Mouse (Mus musculus) megakaryocyte, adult 5-6 weeks (primary cell): Measurements from ENCODE around the gene Cyb561a3. TPM values are rescaled to one million over a fixed set of nuclear protein-coding genes. Genes with fewer than 3 reads are reported as not detected.

ENCODE experiments used
- total RNA-seq, 2 experiments: library from RNA; stranded (forward) in 1 of 2; stranded (reverse) in 1 of 2; fragments of 153-499, 151-499 nt in 1 of 2; fragments of 221-1000, 200-1000 nt in 1 of 2; gene quantifications; 2 replicates each; pipeline versions ENCODE4 v1.2.3 to v1.2.4; 2015 to 2017

Gene Cyb561a3
- total RNA-seq, 2 experiments from 2014 or later = 37.2 to 38.3 TPM

Other genes starting within 250 kb of the Cyb561a3 start
- not detected in 2 replicates for gene Syt7, start 188.1 kb upstream of the Cyb561a3 start, total RNA-seq (2015)
- gene Syt7, start 188.1 kb upstream of the Cyb561a3 start, total RNA-seq (2017) = not detected in 2 replicates
- not detected in 2 replicates for gene Lrrc10b, start 119.7 kb upstream of the Cyb561a3 start, total RNA-seq (2015)
- gene Lrrc10b, start 119.7 kb upstream of the Cyb561a3 start, total RNA-seq (2017) = not detected in 2 replicates
- gene Ppp1r32, start 94.2 kb upstream of the Cyb561a3 start, total RNA-seq (2015) = 0.29 TPM in 1 of 2 replicates, not detected in the other
- 0.37 TPM in 1 of 2 replicates, not detected in the other for gene Ppp1r32, start 94.2 kb upstream of the Cyb561a3 start, total RNA-seq (2017)
- gene Cpsf7, start 51.9 kb upstream of the Cyb561a3 start, total RNA-seq (2015) = 56.3 and 57.1 TPM in 2 replicates
- 35.9 and 42.2 TPM in 2 replicates for gene Cpsf7, start 51.9 kb upstream of the Cyb561a3 start, total RNA-seq (2017)
- gene Sdhaf2, start 51.0 kb upstream of the Cyb561a3 start, total RNA-seq (2015) = 46.9 and 51.5 TPM in 2 replicates
- 54.6 and 55.9 TPM in 2 replicates for gene Sdhaf2, start 51.0 kb upstream of the Cyb561a3 start, total RNA-seq (2017)
- 19.1 and 27.3 TPM in 2 replicates for gene Tmem216, start 20.9 kb upstream of the Cyb561a3 start, total RNA-seq (2015)
- gene Tmem216, start 20.9 kb upstream of the Cyb561a3 start, total RNA-seq (2017) = 16.5 and 18.7 TPM in 2 replicates
- gene Tmem138, start 190 bp downstream of the Cyb561a3 start, total RNA-seq (2015) = 14.1 and 16.7 TPM in 2 replicates
- gene Tmem138, start 190 bp downstream of the Cyb561a3 start, total RNA-seq (2017) = 2.1 and 4.0 TPM in 2 replicates
- gene Ddb1, start 28.2 kb downstream of the Cyb561a3 start, total RNA-seq (2015) = 45.1 and 49.1 TPM in 2 replicates
- 156 and 175 TPM in 2 replicates for gene Ddb1, start 28.2 kb downstream of the Cyb561a3 start, total RNA-seq (2017)
- 4.8 and 5.6 TPM in 2 replicates for gene Tkfc, start 28.5 kb downstream of the Cyb561a3 start, total RNA-seq (2015)
- 2.2 and 3.7 TPM in 2 replicates for gene Tkfc, start 28.5 kb downstream of the Cyb561a3 start, total RNA-seq (2017)
- 0.23 TPM in 1 of 2 replicates, not detected in the other for gene Vwce, start 57.0 kb downstream of the Cyb561a3 start, total RNA-seq (2015)
- not detected in 2 replicates for gene Vwce, start 57.0 kb downstream of the Cyb561a3 start, total RNA-seq (2017)
- not detected in 2 replicates for gene Pga5, start 100.9 kb downstream of the Cyb561a3 start, total RNA-seq (2015)
- 0.20 TPM in 1 of 2 replicates, not detected in the other for gene Pga5, start 100.9 kb downstream of the Cyb561a3 start, total RNA-seq (2017)
- gene Vps37c, start 111.6 kb downstream of the Cyb561a3 start, total RNA-seq (2015) = 21.9 and 22.5 TPM in 2 replicates
- 15.2 and 17.8 TPM in 2 replicates for gene Vps37c, start 111.6 kb downstream of the Cyb561a3 start, total RNA-seq (2017)
- gene Cd5, start 161.8 kb downstream of the Cyb561a3 start, total RNA-seq (2015) = 0.78 and 1.5 TPM in 2 replicates
- 0.57 and 0.59 TPM in 2 replicates for gene Cd5, start 161.8 kb downstream of the Cyb561a3 start, total RNA-seq (2017)